Mouse (Mus musculus): ENCODE results near the gene Marveld1. TPM values are rescaled to one million over a fixed set of nuclear protein-coding genes. Genes with fewer than 3 reads are reported as not detected.

Gene Marveld1
- total RNA-seq, 2 experiments from 2014 or later: 9.5 to 9.8 TPM

- DNase-seq (ENCODE audit: low spot score in 2 of 2): no peak
- intact Hi-C loops (cut with DNase I): no loop called here
Measured at GRCm38 (mm10) chr19:42138517-42139285, 8.5 kb upstream of the Marveld1 start.

- intact Hi-C loops (cut with DNase I): no loop called here
- no peak for DNase-seq (ENCODE audit: low spot score in 2 of 2)
Measured at GRCm38 (mm10) chr19:42139724-42140517, 7.3 kb upstream of the Marveld1 start.

GRCm38 (mm10) chr19:42141998-42142397 lies 5.2 kb upstream of the Marveld1 start:
- no peak for DNase-seq (ENCODE audit: low spot score in 2 of 2)
- intact Hi-C loops (cut with DNase I): no loop called here

- no peak for DNase-seq (ENCODE audit: low spot score in 2 of 2)
- intact Hi-C loops (cut with DNase I): no loop called here
Measured at GRCm38 (mm10) chr19:42142757-42143156, 4.4 kb upstream of the Marveld1 start.

GRCm38 (mm10) chr19:42144067-42144466 lies 3.1 kb upstream of the Marveld1 start:
- no peak for DNase-seq (ENCODE audit: low spot score in 2 of 2)
- intact Hi-C loops (cut with DNase I): loop anchor here (2.0 kb wide), 1 partner anchor 23 kb away; no protein-coding TSS in a partner anchor

GRCm38 (mm10) chr19:42144541-42145167 lies 2.5 kb upstream of the Marveld1 start:
- intact Hi-C loops (cut with DNase I): loop anchor here (2.0 to 5.0 kb wide), 2 partner anchors 22 to 107 kb away; partner anchors contain the start of gene Ankrd2
- DNase-seq (ENCODE audit: low spot score in 2 of 2): peak; percentile 80 to 82

GRCm38 (mm10) chr19:42145210-42145609 lies 2.0 kb upstream of the Marveld1 start:
- intact Hi-C loops (cut with DNase I): loop anchor here (2.0 to 5.0 kb wide), 2 partner anchors 22 to 108 kb away; partner anchors contain the start of gene Ankrd2
- no peak for DNase-seq (ENCODE audit: low spot score in 2 of 2)

- DNase-seq (ENCODE audit: low spot score in 2 of 2): no peak
- intact Hi-C loops (cut with DNase I): loop anchor here (2.0 to 5.0 kb wide), 2 partner anchors 21 to 108 kb away; partner anchors contain the start of gene Ankrd2
Measured at GRCm38 (mm10) chr19:42145731-42146130, 1.5 kb upstream of the Marveld1 start.

GRCm38 (mm10) chr19:42146276-42147010 lies 757 bp upstream of the Marveld1 start:
- no peak for DNase-seq (ENCODE audit: low spot score in 2 of 2)
- intact Hi-C loops (cut with DNase I): loop anchor here (5.0 kb wide), 1 partner anchor 109 kb away; the partner anchor contains the start of gene Ankrd2

- peak; percentile 73 to 80 for DNase-seq (ENCODE audit: low spot score in 2 of 2)
- intact Hi-C loops (cut with DNase I): loop anchor here (5.0 kb wide), 1 partner anchor 111 kb away; the partner anchor contains the start of gene Ankrd2
Measured at GRCm38 (mm10) chr19:42147769-42148568, 769 bp downstream of the Marveld1 start.

GRCm38 (mm10) chr19:42148569-42148860 lies 1.3 kb downstream of the Marveld1 start:
- intact Hi-C loops (cut with DNase I): loop anchor here (5.0 kb wide), 1 partner anchor 111 kb away; the partner anchor contains the start of gene Ankrd2

GRCm38 (mm10) chr19:42151990-42152389 lies 4.8 kb downstream of the Marveld1 start:
- intact Hi-C loops (cut with DNase I): no loop called here

More at GRCm38 (mm10) chr19:42148569-42148860, 1.3 kb downstream of the Marveld1 start:
- DNase-seq (ENCODE audit: low spot score in 2 of 2): no peak

GRCm38 (mm10) chr19:42157493-42158237 lies 10.5 kb downstream of the Marveld1 start:
- DNase-seq (ENCODE audit: low spot score in 2 of 2): no peak
- intact Hi-C loops (cut with DNase I): no loop called here

More at GRCm38 (mm10) chr19:42151990-42152389, 4.8 kb downstream of the Marveld1 start:
- DNase-seq (ENCODE audit: low spot score in 2 of 2): peak; percentile 76 to 85

GRCm38 (mm10) chr19:42158246-42159017 lies 11.2 kb downstream of the Marveld1 start:
- intact Hi-C loops (cut with DNase I): no loop called here
- DNase-seq (ENCODE audit: low spot score in 2 of 2): no peak

- no peak for DNase-seq (ENCODE audit: low spot score in 2 of 2)
- intact Hi-C loops (cut with DNase I): no loop called here
Measured at GRCm38 (mm10) chr19:42163764-42164163, 16.6 kb downstream of the Marveld1 start, which contains the start of gene Zfyve27. Gene Zfyve27, plus strand, starts transcription at chr19:42163951.

- intact Hi-C loops (cut with DNase I): no loop called here
- DNase-seq (ENCODE audit: low spot score in 2 of 2): no peak
Measured at GRCm38 (mm10) chr19:42164188-42164587, 17.0 kb downstream of the Marveld1 start.

GRCm38 (mm10) chr19:42166130-42166529 lies 18.9 kb downstream of the Marveld1 start:
- intact Hi-C loops (cut with DNase I): loop anchor here (2.0 to 5.0 kb wide), 3 partner anchors 21 to 129 kb away; partner anchors contain the start of genes Ankrd2 and Morn4
- DNase-seq (ENCODE audit: low spot score in 2 of 2): peak; percentile 75 to 87
